In the genomic region with DNA sequence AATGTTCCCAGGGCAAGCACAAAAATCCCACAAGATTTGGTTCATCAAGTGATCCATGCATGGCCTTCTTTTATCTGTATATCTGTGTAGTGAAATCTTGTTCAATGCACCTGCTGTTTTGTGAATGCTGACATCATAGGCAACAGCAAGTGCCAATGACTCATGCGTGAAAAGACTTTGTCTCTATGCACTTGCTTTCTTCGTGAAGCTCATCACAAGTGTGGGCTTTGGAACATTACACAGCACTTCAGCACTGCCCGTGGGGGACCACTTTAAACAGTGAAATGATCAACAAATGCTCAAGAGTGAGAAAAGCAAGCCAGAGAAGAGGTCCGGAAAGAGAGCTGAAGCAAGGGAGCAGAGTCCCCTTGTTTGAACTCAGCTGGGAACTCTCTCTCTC, we compare ENCODE assay signal across 29 mouse cellular contexts.
DNase-seq lines count a peak whose midpoint lies in the region; ATAC-seq and TF ChIP-seq lines count a peak whose summit lies in the region.
"Had no signal": no experiment of that assay in that cellular context is flagged by ENCODE, and none has a peak within 500 bp of the region (broad histone marks: within the 10 kb centered on the region; RNA-seq: fewer than 3 reads in every experiment).

No protein-coding gene starts in this region.

- 0 out of 2 replicates have a peak, but pooled peaks have one; percentile 12 for ATAC-seq in forebrain, embryonic 11.5 days (replicated peaks; ENCODE audit: low FRiP score)
- ATAC-seq in forebrain, embryonic 13.5 days = no peak
- no peak for ATAC-seq in lung, postnatal 0 days
- ATAC-seq: forebrain, embryonic 16.5 days; hindbrain, embryonic 16.5 days; intestine, embryonic 15.5 days had no signal

- DNase-seq in forebrain, embryonic 11.5 days (ENCODE audit: low spot score) = no peak
- peak; percentile 4 for DNase-seq in lung, postnatal 0 days (ENCODE audit: low spot score)
- no peak for DNase-seq in lung, adult 18-20 months
- DNase-seq in right cerebral cortex, postnatal 25 days = peak; percentile 26
- DNase-seq in right cerebral cortex, postnatal 10 days (ENCODE audit: low spot score in 2 of 2) = no peak
- no peak for DNase-seq in cerebellum, postnatal 25 days
- DNase-seq: adrenal gland, postnatal 14 days; cerebellum, adult 18-20 months; cerebellum, postnatal 36 days; heart, postnatal 14 days; kidney, adult 2 months; kidney, postnatal 36 days; lung, postnatal 36 days; thymus, postnatal 14 days had no signal

- H3K4me3 ChIP-seq in forebrain, embryonic 11.5 days (ENCODE audit: low read depth, low read length) = no peak overlapping the region
- no peak overlapping the region for H3K4me3 ChIP-seq in forebrain, embryonic 13.5 days
- H3K4me3 ChIP-seq in lung, postnatal 0 days (ENCODE audit: low read depth, low read length) = no peak overlapping the region
- H3K4me3 ChIP-seq: embryonic facial prominence, embryonic 12.5 days; hindbrain, embryonic 10.5 days; intestine, embryonic 15.5 days; layer of hippocampus, adult 2 months; left cerebral cortex, adult 2 months; limb, embryonic 12.5 days; liver, embryonic 15.5 days; lung, embryonic 15.5 days; neural tube, embryonic 13.5 days; stomach, embryonic 15.5 days had no signal

- H3K4me2 ChIP-seq in forebrain, embryonic 11.5 days (ENCODE audit: low read depth, low read length, severe bottlenecking) = no peak overlapping the region
- no peak overlapping the region for H3K4me2 ChIP-seq in forebrain, embryonic 13.5 days
- H3K4me2 ChIP-seq in lung, postnatal 0 days (replicated peaks; ENCODE audit: low read depth, low read length) = no peak overlapping the region
- H3K4me2 ChIP-seq: embryonic facial prominence, embryonic 12.5 days; intestine, embryonic 15.5 days; limb, embryonic 12.5 days; liver, embryonic 15.5 days; lung, embryonic 15.5 days; midbrain, embryonic 11.5 days; neural tube, embryonic 13.5 days; stomach, embryonic 15.5 days had no signal

- WGBS in forebrain, embryonic 11.5 days = 57% methylated on average over 4 of the region's 4 CpGs
- WGBS in forebrain, embryonic 13.5 days = 33% methylated on average over 4 of the region's 4 CpGs
- 57% methylated on average over 4 of the region's 4 CpGs for WGBS in lung, postnatal 0 days

- no peaks in the 10 kb centered on the region for H3K4me1 ChIP-seq in forebrain, embryonic 11.5 days (replicated peaks; ENCODE audit: control insufficient read depth, insufficient read depth, low read length)
- no peaks in the 10 kb centered on the region for H3K4me1 ChIP-seq in forebrain, embryonic 13.5 days
- no peaks in the 10 kb centered on the region for H3K4me1 ChIP-seq in lung, postnatal 0 days (ENCODE audit: insufficient read depth, low read depth, low read length)
- H3K4me1 ChIP-seq: embryonic facial prominence, embryonic 12.5 days; hindbrain, embryonic 10.5 days; intestine, embryonic 15.5 days; limb, embryonic 12.5 days; liver, embryonic 15.5 days; lung, embryonic 15.5 days; neural tube, embryonic 13.5 days; stomach, embryonic 15.5 days had no signal

- H3K36me3 ChIP-seq in forebrain, embryonic 11.5 days (ENCODE audit: control insufficient read depth, insufficient read depth, low read length) = no peaks in the 10 kb centered on the region
- no peaks in the 10 kb centered on the region for H3K36me3 ChIP-seq in forebrain, embryonic 13.5 days (ENCODE audit: poor library complexity, severe bottlenecking)
- no peaks in the 10 kb centered on the region for H3K36me3 ChIP-seq in lung, postnatal 0 days (ENCODE audit: insufficient read depth, low read length)
- H3K36me3 ChIP-seq: embryonic facial prominence, embryonic 12.5 days; G1E; hindbrain, embryonic 10.5 days; intestine, embryonic 15.5 days; limb, embryonic 12.5 days; liver, embryonic 15.5 days; lung, embryonic 15.5 days; neural tube, embryonic 13.5 days; stomach, embryonic 15.5 days had no signal

- no peaks in the 10 kb centered on the region for H3K9me3 ChIP-seq in forebrain, embryonic 11.5 days (ENCODE audit: control insufficient read depth, low read length)
- H3K9me3 ChIP-seq in forebrain, embryonic 13.5 days (replicated peaks) = no peaks in the 10 kb centered on the region
- H3K9me3 ChIP-seq in lung, postnatal 0 days (ENCODE audit: low read length) = no peaks in the 10 kb centered on the region
- H3K9me3 ChIP-seq: embryonic facial prominence, embryonic 12.5 days; G1E; hindbrain, embryonic 10.5 days; intestine, embryonic 15.5 days; limb, embryonic 12.5 days; liver, embryonic 15.5 days; lung, embryonic 15.5 days; neural tube, embryonic 13.5 days; stomach, embryonic 15.5 days had no signal

- no peak for TF ChIP-seq CTCF in lung, postnatal 0 days (IDR thresholded peaks at IDR 0.05)

- no peak for TF ChIP-seq EP300 in lung, postnatal 0 days (IDR thresholded peaks at IDR 0.05)

- H3K9ac ChIP-seq in forebrain, embryonic 11.5 days (ENCODE audit: low read length) = no peak overlapping the region
- no peak overlapping the region for H3K9ac ChIP-seq in forebrain, embryonic 13.5 days
- H3K9ac ChIP-seq in lung, postnatal 0 days (replicated peaks; ENCODE audit: low read depth) = no peak overlapping the region
- H3K9ac ChIP-seq: embryonic facial prominence, embryonic 12.5 days; intestine, embryonic 15.5 days; limb, embryonic 12.5 days; liver, embryonic 15.5 days; lung, embryonic 15.5 days; neural tube, embryonic 13.5 days; stomach, embryonic 15.5 days had no signal

- H3K27ac ChIP-seq in forebrain, embryonic 11.5 days (ENCODE audit: low read depth, low read length) = no peak overlapping the region
- H3K27ac ChIP-seq in forebrain, embryonic 13.5 days = no peak overlapping the region
- no peak overlapping the region for H3K27ac ChIP-seq in lung, postnatal 0 days (ENCODE audit: low read length)
- H3K27ac ChIP-seq: embryonic facial prominence, embryonic 12.5 days; hindbrain, embryonic 10.5 days; intestine, embryonic 15.5 days; layer of hippocampus, adult 2 months; left cerebral cortex, adult 2 months; limb, embryonic 12.5 days; liver, embryonic 15.5 days; lung, embryonic 15.5 days; neural tube, embryonic 13.5 days; stomach, embryonic 15.5 days had no signal

- no peaks in the 10 kb centered on the region for H3K27me3 ChIP-seq in forebrain, embryonic 11.5 days (ENCODE audit: control insufficient read depth, insufficient read depth, low read length)
- H3K27me3 ChIP-seq in forebrain, embryonic 13.5 days = no peaks in the 10 kb centered on the region
- no peaks in the 10 kb centered on the region for H3K27me3 ChIP-seq in lung, postnatal 0 days (replicated peaks; ENCODE audit: insufficient read depth, low read length)
- H3K27me3 ChIP-seq: embryonic facial prominence, embryonic 12.5 days; intestine, embryonic 15.5 days; limb, embryonic 12.5 days; liver, embryonic 15.5 days; lung, embryonic 15.5 days; neural tube, embryonic 13.5 days; stomach, embryonic 15.5 days had no signal

Comparison
In these comparisons a context has a peak if more than half of its experiments do, and no peak if none do; other contexts are left out.
1. DNase-seq: peak in lung, postnatal 0 days (single experiment) and right cerebral cortex, postnatal 25 days (single experiment); none in forebrain, embryonic 11.5 days (single experiment), lung, adult 18-20 months (0 of 2), right cerebral cortex, postnatal 10 days (0 of 2) and cerebellum, postnatal 25 days (0 of 2).